ENCODE assay signal across 21 mouse cellular contexts in the genomic region with DNA sequence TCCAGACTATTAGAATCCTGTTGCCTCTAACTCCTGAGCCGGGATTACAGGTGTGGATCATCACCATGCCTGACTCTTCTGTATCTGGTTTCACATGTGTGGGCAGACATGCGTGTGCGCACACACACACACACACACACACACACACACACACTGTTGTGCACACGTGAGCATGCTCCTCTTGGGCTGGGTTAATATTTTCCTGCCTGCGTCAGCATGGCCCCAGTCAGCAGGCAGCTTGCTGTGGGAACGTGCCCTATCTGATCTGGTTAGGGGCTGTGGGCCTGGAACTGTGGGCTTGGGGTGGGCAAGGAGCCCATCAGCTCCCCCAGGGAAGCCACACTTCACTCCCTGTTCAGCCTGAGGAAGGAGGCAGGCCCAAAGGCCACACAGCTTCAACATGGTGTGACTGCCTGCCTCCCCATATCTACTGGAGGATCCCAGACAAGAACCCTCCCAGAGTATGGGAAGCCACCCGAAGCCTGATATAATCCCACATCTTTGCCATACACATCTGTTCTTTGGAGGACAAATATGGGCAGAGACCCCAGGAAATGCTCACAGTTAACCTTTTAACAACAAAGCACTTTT. TPM values are rescaled to one million over a fixed set of nuclear protein-coding genes. Genes with fewer than 3 reads are reported as not detected.
A peak's percentile ranks its signal among the peaks of the same experiment; 100 is the strongest.
DNase-seq lines count a peak whose midpoint lies in the region; ATAC-seq and TF ChIP-seq lines count a peak whose summit lies in the region.
"Had no signal": no experiment of that assay in that cellular context is flagged by ENCODE, and none has a peak within 500 bp of the region (broad histone marks: within the 10 kb centered on the region; RNA-seq: fewer than 3 reads in every experiment).

No protein-coding gene starts in this region.

- peak; percentile 75 for ATAC-seq in liver, postnatal 0 days
- no peak for ATAC-seq in midbrain, embryonic 16.5 days
- ATAC-seq: midbrain, embryonic 15.5 days had no signal

- DNase-seq in heart, embryonic 10.5 days (ENCODE audit: low spot score): no peak
- no peak for DNase-seq in heart, adult 9 months (ENCODE audit: low spot score in 2 of 2)
- DNase-seq in kidney, adult 2 months: peak; percentile 74
- peak; percentile 53 for DNase-seq in kidney, postnatal 14 days
- DNase-seq in liver, postnatal 0 days: no peak
- DNase-seq in left cerebral cortex, postnatal 36 days (ENCODE audit: low spot score in 2 of 2): no peak
- DNase-seq in right cerebral cortex, postnatal 14 days: no peak
- DNase-seq: adrenal gland, postnatal 36 days; B cell, adult 2 months; heart, postnatal 4 days; lung, embryonic 14.5 days; thymus, postnatal 14 days had no signal

- no peak for TF ChIP-seq EP300 in liver, postnatal 0 days (IDR thresholded peaks at IDR 0.05; ENCODE audit: low read depth)

- TF ChIP-seq POLR2A in kidney, adult 2 months (IDR thresholded peaks at IDR 0.05; ENCODE audit: low read depth, low read length): no peak

- H3K27ac ChIP-seq in heart, embryonic 10.5 days: peak overlapping the region; percentile 59; the same call in 1 of the 2 replicates
- H3K27ac ChIP-seq in kidney, adult 2 months (ENCODE audit: insufficient read depth, low read depth, low read length): peak overlapping the region; percentile 64
- no peak overlapping the region for H3K27ac ChIP-seq in liver, postnatal 0 days (ENCODE audit: low read depth)
- H3K27ac ChIP-seq in midbrain, embryonic 16.5 days (ENCODE audit: low read length): no peak overlapping the region
- H3K27ac ChIP-seq: embryonic facial prominence, embryonic 15.5 days; forebrain, embryonic 12.5 days; heart, embryonic 13.5 days; layer of hippocampus, adult 2 months; macrophage; midbrain, embryonic 15.5 days had no signal

- H3K36me3 ChIP-seq in heart, embryonic 10.5 days: no peaks in the 10 kb centered on the region
- no peaks in the 10 kb centered on the region for H3K36me3 ChIP-seq in kidney, adult 2 months (ENCODE audit: control insufficient read depth, insufficient read depth, low read length)
- H3K36me3 ChIP-seq in liver, postnatal 0 days (replicated peaks; ENCODE audit: insufficient read depth, low read length): no peaks in the 10 kb centered on the region
- no peaks in the 10 kb centered on the region for H3K36me3 ChIP-seq in midbrain, embryonic 16.5 days (ENCODE audit: control insufficient read depth, insufficient read depth, low read length)
- H3K36me3 ChIP-seq: embryonic facial prominence, embryonic 15.5 days; forebrain, embryonic 12.5 days; heart, embryonic 13.5 days; midbrain, embryonic 15.5 days had no signal

- no peak for TF ChIP-seq CTCF in kidney, adult 2 months (conservative IDR thresholded peaks at IDR 0.05; ENCODE audit: insufficient read depth, insufficient read length, low read depth, low read length)
- TF ChIP-seq CTCF in liver, postnatal 0 days (IDR thresholded peaks at IDR 0.05; ENCODE audit: low read depth): no peak

- H3K4me3 ChIP-seq in heart, embryonic 10.5 days: no peak overlapping the region
- no peak overlapping the region for H3K4me3 ChIP-seq in kidney, adult 2 months (ENCODE audit: insufficient read depth, low read depth, low read length)
- H3K4me3 ChIP-seq in liver, postnatal 0 days (ENCODE audit: low read depth, low read length): no peak overlapping the region
- H3K4me3 ChIP-seq in midbrain, embryonic 16.5 days (ENCODE audit: low read depth, low read length): no peak overlapping the region
- H3K4me3 ChIP-seq: embryonic facial prominence, embryonic 15.5 days; forebrain, embryonic 12.5 days; heart, embryonic 13.5 days; layer of hippocampus, adult 2 months; midbrain, embryonic 15.5 days had no signal

- peaks cover 13% of the 10 kb centered on the region for H3K4me1 ChIP-seq in heart, embryonic 10.5 days
- peaks cover 10% of the 10 kb centered on the region; the same call in 1 of the 2 replicates for H3K4me1 ChIP-seq in kidney, adult 2 months (ENCODE audit: control insufficient read depth, insufficient read depth, low read length)
- H3K4me1 ChIP-seq in liver, postnatal 0 days (ENCODE audit: insufficient read depth): 0 out of 2 replicates have a peak, but pooled peaks cover 2% of the 10 kb centered on the region
- no peaks in the 10 kb centered on the region for H3K4me1 ChIP-seq in midbrain, embryonic 16.5 days (ENCODE audit: control insufficient read depth, insufficient read depth, low read length)
- H3K4me1 ChIP-seq: forebrain, embryonic 12.5 days; midbrain, embryonic 15.5 days had no signal

- 50% methylated on average over 7 of the region's 7 CpGs for WGBS in heart, embryonic 10.5 days
- 45% methylated on average over 7 of the region's 7 CpGs for WGBS in kidney, adult 2 months
- whole genome bisulfite sequencing in liver, postnatal 0 days (ENCODE audit: insufficient replicate concordance): 57% methylated on average over 7 of the region's 7 CpGs
- 73% methylated on average over 7 of the region's 7 CpGs for WGBS in midbrain, embryonic 16.5 days

- intact Hi-C loops in left cerebral cortex, postnatal 36 days (cut with DNase I): no loop called here

- no peaks in the 10 kb centered on the region for H3K27me3 ChIP-seq in heart, embryonic 10.5 days (ENCODE audit: insufficient read depth, poor library complexity, severe bottlenecking)
- no peaks in the 10 kb centered on the region for H3K27me3 ChIP-seq in kidney, adult 2 months (replicated peaks; ENCODE audit: control insufficient read depth, insufficient read depth, low read length)
- no peaks in the 10 kb centered on the region for H3K27me3 ChIP-seq in liver, postnatal 0 days (ENCODE audit: insufficient read depth, low read length)
- no peaks in the 10 kb centered on the region for H3K27me3 ChIP-seq in midbrain, embryonic 16.5 days (ENCODE audit: control insufficient read depth, insufficient read depth, low read depth, low read length)
- H3K27me3 ChIP-seq: embryonic facial prominence, embryonic 15.5 days; heart, embryonic 13.5 days; midbrain, embryonic 15.5 days had no signal

- H3K4me2 ChIP-seq in liver, postnatal 0 days (ENCODE audit: low read depth, low read length): no peak overlapping the region
- H3K4me2 ChIP-seq in midbrain, embryonic 16.5 days (ENCODE audit: low read length): no peak overlapping the region
- H3K4me2 ChIP-seq: embryonic facial prominence, embryonic 15.5 days; forebrain, embryonic 12.5 days; heart, embryonic 13.5 days; lung, embryonic 14.5 days; midbrain, embryonic 15.5 days had no signal

- H3K9ac ChIP-seq in liver, postnatal 0 days (replicated peaks): no peak overlapping the region
- no peak overlapping the region for H3K9ac ChIP-seq in midbrain, embryonic 16.5 days (ENCODE audit: low read depth, low read length)
- H3K9ac ChIP-seq: embryonic facial prominence, embryonic 15.5 days; forebrain, embryonic 12.5 days; heart, embryonic 13.5 days; lung, embryonic 14.5 days; midbrain, embryonic 15.5 days had no signal

- no peaks in the 10 kb centered on the region for H3K9me3 ChIP-seq in heart, embryonic 10.5 days
- no peaks in the 10 kb centered on the region for H3K9me3 ChIP-seq in liver, postnatal 0 days (ENCODE audit: low read length)
- H3K9me3 ChIP-seq in midbrain, embryonic 16.5 days (replicated peaks; ENCODE audit: control insufficient read depth, low read length, poor library complexity, severe bottlenecking): no peaks in the 10 kb centered on the region
- H3K9me3 ChIP-seq: embryonic facial prominence, embryonic 15.5 days; forebrain, embryonic 12.5 days; heart, embryonic 13.5 days; midbrain, embryonic 15.5 days had no signal

RNA-seq across cellular contexts. Expression of gene Aqp7, which starts 8.9 kb away (rescaled TPM):
- 0.09 and 1.2 TPM in 2 replicates for polyA plus RNA-seq in heart, embryonic 10.5 days (2016; fragmentation: Nextera tagmentation; extraction: Ambion mirVana)
- polyA plus RNA-seq in kidney, adult 2 months (2012; rRNA removed): 30.1 and 30.6 TPM in 2 replicates
- 2.1 and 2.3 TPM in 2 replicates for polyA plus RNA-seq in liver, postnatal 0 days (2015; fragmentation: Nextera tagmentation; extraction: Ambion mirVana)
- not detected for total RNA-seq in left cerebral cortex, postnatal 36 days (2021)
- polyA plus RNA-seq in midbrain, embryonic 16.5 days (2015; fragmentation: Nextera tagmentation; extraction: Ambion mirVana): not detected in 2 replicates
- total RNA-seq: left cerebral cortex, adult 18-20 months had no signal
- polyA plus RNA-seq: forebrain, embryonic 12.5 days; heart, embryonic 13.5 days; limb, embryonic 11.5 days; lung, embryonic 14.5 days; macrophage; midbrain, embryonic 15.5 days had no signal

RNA-seq across cellular contexts. Expression of gene Aqp3, which starts 41.1 kb away (rescaled TPM):
- 10.6 TPM in 2 replicates for polyA plus RNA-seq in heart, embryonic 10.5 days (2016; fragmentation: Nextera tagmentation; extraction: Ambion mirVana)
- 311 and 352 TPM in 2 replicates for polyA plus RNA-seq in kidney, adult 2 months (2012; rRNA removed)
- 7.3 and 10.7 TPM in 2 replicates for polyA plus RNA-seq in liver, postnatal 0 days (2015; fragmentation: Nextera tagmentation; extraction: Ambion mirVana)
- total RNA-seq in left cerebral cortex, postnatal 36 days (2021): not detected
- polyA plus RNA-seq in midbrain, embryonic 16.5 days (2015; fragmentation: Nextera tagmentation; extraction: Ambion mirVana): 0.24 and 0.41 TPM in 2 replicates
- total RNA-seq: layer of hippocampus, adult 2 months; left cerebral cortex, adult 18-20 months had no signal
- polyA plus RNA-seq: macrophage had no signal

Comparison
In these comparisons a context has a peak if more than half of its experiments do, and no peak if none do; other contexts are left out.
1. DNase-seq: peak in kidney, adult 2 months (single experiment) and kidney, postnatal 14 days (single experiment); none in heart, embryonic 10.5 days (single experiment), heart, adult 9 months (0 of 2), liver, postnatal 0 days (single experiment), left cerebral cortex, postnatal 36 days (0 of 2) and right cerebral cortex, postnatal 14 days (single experiment).
2. H3K27ac ChIP-seq: peak in heart, embryonic 10.5 days (single experiment) and kidney, adult 2 months (single experiment); none in liver, postnatal 0 days (single experiment) and midbrain, embryonic 16.5 days (single experiment).
3. RNA of gene Aqp3, which starts 41.1 kb away (polyA plus RNA-seq): 311 to 352 TPM in kidney, adult 2 months; 7.3 to 10.7 TPM in liver, postnatal 0 days, 10.6 TPM in heart, embryonic 10.5 days and 0.24 to 0.41 TPM in midbrain, embryonic 16.5 days; every median in the first group is over 10 times any median in the second.